Mouse (Mus musculus) heart, adult 2 months (tissue): ENCODE data around the gene Gan. TPM values are rescaled to one million over a fixed set of nuclear protein-coding genes. Genes with fewer than 3 reads are reported as not detected.
A peak's percentile ranks its signal among the peaks of the same experiment; 100 is the strongest.

Experiments
- DNase-seq, 2 experiments: peaks; one replicate each; pipeline ENCODE4 v3.0.0; 2021
- H3K27ac ChIP-seq: fragments of 200-600 bp; 2 replicates; pipeline ENCODE4 v1.8.1; 2022
- H3K27me3 ChIP-seq: fragments of 200-500 bp; 2 replicates; pipeline ENCODE4 v1.6.1; 2012; ENCODE audit warnings: mild to moderate bottlenecking, low read length, inconsistent platforms, mixed read lengths; ENCODE audit not compliant: control insufficient read depth, insufficient read depth
- H3K36me3 ChIP-seq: fragments of 200-500 bp; 2 replicates; pipeline ENCODE4 v1.6.1; 2012; ENCODE audit warnings: low read length, inconsistent platforms; ENCODE audit not compliant: control insufficient read depth, insufficient read depth
- H3K4me1 ChIP-seq: fragments of 200-500 bp; 2 replicates; pipeline ENCODE4 v1.6.1; 2011; ENCODE audit warnings: low read length; ENCODE audit not compliant: control insufficient read depth, insufficient read depth
- H3K4me3 ChIP-seq: fragments of 200-600 bp; 2 replicates; pipeline ENCODE4 v1.8.1; 2022
- H3K79me2 ChIP-seq: fragments of 200-500 bp; replicated peaks from 2 replicates; pipeline ENCODE4 v1.6.1; 2012; ENCODE audit warnings: mild to moderate bottlenecking, inconsistent platforms, low read length, moderate library complexity, mixed read lengths; ENCODE audit not compliant: control insufficient read depth, insufficient read depth
- H3K9ac ChIP-seq: fragments of 200-500 bp; 2 replicates; pipeline ENCODE4 v1.6.1; 2012; ENCODE audit warnings: low read depth, mild to moderate bottlenecking, control low read depth, inconsistent platforms, low read length, mixed read lengths
- CTCF ChIP-seq: fragments of 200-600 bp; IDR thresholded peaks from 2 replicates; pipeline ENCODE4 v1.8.1; 2022; ENCODE audit warnings: antibody characterized with exemption, mild to moderate bottlenecking, moderate library complexity
- EP300 ChIP-seq: fragments of 200-500 bp; IDR thresholded peaks from 2 replicates; pipeline ENCODE4 v1.6.1; 2011; ENCODE audit warnings: low read depth, low read length, control low read depth; ENCODE audit not compliant: insufficient read depth
- POLR2A ChIP-seq: fragments of 200-500 bp; IDR thresholded peaks from 2 replicates; pipeline ENCODE4 v1.6.1; 2011; ENCODE audit warnings: mild to moderate bottlenecking, low read depth, low read length, control low read depth; ENCODE audit not compliant: insufficient read depth
- WGBS: fragments of 180-500 bp; shearing (Covaris S2); methylation state at CpG from one replicate; pipeline ENCODE4 v1.1.7; 2018; 5-methylcytosine and 5-hydroxymethylcytosine counted together
- intact Hi-C: fragments of 180-260 bp; cut with DNase I; formaldehyde crosslinking; loops from one replicate; pipeline ENCODE4 v1.15.1; 2025
- polyA plus RNA-seq: library from polyadenylated mRNA; depleted of rRNA; stranded (reverse); fragments of >200 nt; gene quantifications from 2 replicates; pipeline ENCODE4 v1.2.3, GENCODE M21; 2012
- total RNA-seq, 2 experiments: library from RNA; stranded (reverse); gene quantifications; 2 replicates each; pipeline ENCODE4 v1.2.3; 2021

Gan gene
- total and polyA plus RNA-seq, 3 experiments = 1.7 to 5.2 (median 4.2) TPM

DNA sequence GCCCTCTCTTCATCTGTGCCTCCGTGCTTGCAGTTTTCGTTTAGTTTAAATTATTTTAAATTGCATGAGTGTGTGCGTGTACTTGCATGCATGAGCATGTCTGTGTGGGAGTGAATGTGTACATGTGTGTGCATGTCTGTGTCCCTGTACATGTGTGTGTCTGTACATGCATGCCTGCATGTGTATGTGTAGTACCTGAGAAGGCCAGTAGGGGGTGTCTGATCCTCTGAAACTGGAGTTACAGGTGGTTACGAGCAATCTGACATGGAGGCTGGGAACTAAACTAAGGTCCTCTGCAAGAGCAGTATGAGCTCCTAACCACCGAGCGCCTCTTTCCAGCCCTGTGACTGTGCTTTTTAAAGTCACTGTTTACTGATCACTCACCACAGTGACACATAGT, 9.4 kb upstream of the Gan start:
- TF ChIP-seq CTCF (peak; percentile 45), EP300 (no peak), POLR2A (no peak)
- no peak overlapping the region for H3K4me3 ChIP-seq
- 96% methylated on average over 6 of the region's 6 CpGs for WGBS

DNA sequence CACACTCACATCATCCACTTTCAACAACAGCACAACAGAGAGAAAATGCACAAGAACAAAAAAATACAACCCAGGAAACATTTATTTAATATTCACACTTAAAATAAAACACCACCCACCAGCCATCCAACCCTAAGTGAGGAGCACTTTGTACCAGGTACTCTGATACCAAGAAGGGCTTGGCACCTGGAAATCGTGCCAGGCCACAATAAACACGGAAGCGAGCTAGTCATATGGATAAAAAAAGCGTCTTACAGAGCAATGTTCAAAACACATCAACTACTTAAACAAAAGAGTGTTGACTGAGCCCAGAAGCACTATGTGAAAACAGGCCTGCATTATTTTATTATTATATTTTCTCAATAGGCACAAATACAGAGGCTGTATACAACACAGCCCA, 1.8 kb upstream of the Gan start:
- Histone ChIP-seq H3K27me3 (no peaks in the 10 kb centered on the region), H3K4me1 (peaks cover 5% of the 10 kb centered on the region), H3K9ac (no peak overlapping the region), H3K36me3 (no peaks in the 10 kb centered on the region), H3K4me3 (no peak overlapping the region), H3K79me2 (no peaks in the 10 kb centered on the region), H3K27ac (no peak overlapping the region)
- TF ChIP-seq EP300 (no peak), CTCF (no peak), POLR2A (no peak)
- no peak for DNase-seq
- WGBS = 86% methylated on average over 4 of the region's 4 CpGs
- intact Hi-C loops = loop anchor here (5.0 kb wide), 2 partner anchors 179 to 234 kb away; partner anchors contain the start of genes 1700030J22Rik, Cenpn and Cmc2

More for the DNA sequence above, 9.4 kb upstream of the Gan start:
- H3K27ac ChIP-seq = no peak overlapping the region
- H3K9ac ChIP-seq = no peak overlapping the region
- H3K4me1 ChIP-seq = no peaks in the 10 kb centered on the region
- no peak for DNase-seq
- no peaks in the 10 kb centered on the region for H3K27me3 ChIP-seq
- no peaks in the 10 kb centered on the region for H3K79me2 ChIP-seq
- no peaks in the 10 kb centered on the region for H3K36me3 ChIP-seq
- intact Hi-C loops = no loop called here

DNA sequence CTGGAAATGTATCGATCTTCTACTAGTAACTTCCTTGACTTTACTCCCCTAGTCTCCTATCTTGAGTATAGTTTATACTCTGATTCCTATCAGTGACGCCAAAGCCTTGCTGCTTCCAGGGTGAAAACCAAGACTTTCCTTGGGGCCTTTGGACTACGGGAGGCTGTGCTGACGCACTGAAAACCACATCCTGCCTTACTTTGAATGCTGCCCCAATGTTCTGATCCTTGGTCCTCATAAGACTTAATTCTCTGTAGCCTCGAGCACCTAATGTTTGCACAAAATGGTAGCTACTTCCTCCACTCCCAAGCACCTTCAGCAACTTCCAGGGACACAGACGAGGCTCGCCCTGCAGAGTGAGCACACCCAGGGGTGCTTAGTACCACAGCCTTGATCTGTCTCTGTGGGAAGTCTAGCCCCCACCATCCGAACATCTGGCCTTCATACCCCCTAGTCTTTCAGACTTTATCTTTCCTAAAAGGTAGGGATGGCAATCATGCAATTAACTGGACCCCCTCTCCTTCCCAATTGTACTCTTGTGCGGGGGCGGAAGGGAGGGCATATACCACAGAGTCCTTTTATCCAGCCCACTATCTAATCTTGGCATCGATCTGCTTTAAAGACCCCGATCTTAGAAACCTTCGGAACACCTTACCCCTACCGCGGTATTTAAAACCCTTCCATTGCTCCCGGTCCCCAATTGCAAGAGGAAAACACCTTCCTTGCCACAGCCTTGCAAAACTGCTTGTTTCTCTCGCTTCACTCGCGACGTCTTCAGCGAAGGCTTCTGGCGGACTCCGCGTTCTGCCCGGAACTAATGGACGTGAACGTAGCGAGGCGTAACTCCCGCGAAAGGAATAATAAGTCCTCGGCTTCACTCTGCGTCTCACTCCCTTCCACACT, 818 bp upstream of the Gan start:
- intact Hi-C loops = loop anchor here (5.0 kb wide), 2 partner anchors 180 to 235 kb away; partner anchors contain the start of genes 1700030J22Rik, Cenpn and Cmc2
- Histone ChIP-seq H3K27ac (peak overlapping the region; percentile 85), H3K79me2 (peaks cover 2% of the 10 kb centered on the region; the same call in 1 of the 2 replicates)

DNA sequence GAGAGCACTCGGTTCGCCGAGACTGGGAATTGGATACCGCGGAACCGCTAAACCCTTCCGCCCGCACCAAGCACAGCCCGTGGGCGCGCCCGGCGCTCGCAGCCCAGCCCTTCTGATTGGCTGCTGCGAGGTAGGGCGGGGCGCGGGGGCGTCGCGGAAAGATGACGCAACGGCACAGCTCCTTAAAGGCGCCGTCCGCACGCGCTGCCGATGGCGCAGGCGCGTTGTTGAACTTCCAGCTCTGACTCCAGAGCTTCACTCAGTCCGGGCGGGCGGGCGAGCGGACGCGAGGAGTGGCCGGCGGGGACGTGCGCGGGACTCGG, 205 bp upstream of the Gan start:
- intact Hi-C loops = loop anchor here (2.0 to 5.0 kb wide), 3 partner anchors 41 to 235 kb away; partner anchors contain the start of genes 1700030J22Rik, Cenpn and Cmc2
- TF ChIP-seq POLR2A (peak; percentile 90), EP300 (0 out of 2 replicates have a peak, but pooled peaks have one; percentile 43), CTCF (no peak)

More for the DNA sequence above, 818 bp upstream of the Gan start:
- H3K27me3 ChIP-seq = no peaks in the 10 kb centered on the region
- H3K4me3 ChIP-seq = peak overlapping the region; percentile 99
- peak overlapping the region; percentile 61 for H3K9ac ChIP-seq
- TF ChIP-seq EP300 (no peak), CTCF (no peak), POLR2A (no peak)
- WGBS = 8% methylated on average over 33 of the region's 33 CpGs
- DNase-seq = no peak
- peaks cover 5% of the 10 kb centered on the region for H3K4me1 ChIP-seq
- no peaks in the 10 kb centered on the region for H3K36me3 ChIP-seq

DNA sequence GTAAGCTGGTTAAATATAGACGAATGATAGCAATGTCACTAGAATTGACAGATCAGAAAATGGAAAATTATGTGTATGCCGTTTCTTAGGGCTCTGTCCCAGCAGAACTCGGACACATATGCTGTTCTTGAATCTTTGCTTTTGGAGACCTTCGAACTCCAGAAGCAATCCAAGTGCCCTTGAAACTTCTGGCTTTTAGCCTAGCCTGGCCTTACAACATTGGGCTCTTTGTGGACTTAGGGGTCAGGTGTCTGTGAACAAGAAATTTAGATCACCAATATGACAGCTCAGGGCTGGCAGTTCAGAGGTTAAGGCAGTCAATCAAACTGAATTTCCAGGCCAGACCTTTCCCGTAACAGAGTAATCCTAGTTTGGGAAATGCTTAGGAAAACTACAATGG, 1.1 kb downstream of the Gan start:
- TF ChIP-seq CTCF (no peak), POLR2A (no peak), EP300 (no peak)
- Histone ChIP-seq H3K9ac (no peak overlapping the region), H3K79me2 (peaks cover 2% of the 10 kb centered on the region), H3K36me3 (no peaks in the 10 kb centered on the region), H3K4me1 (peaks cover 5% of the 10 kb centered on the region), H3K4me3 (no peak overlapping the region; the same call in 1 of the 2 replicates), H3K27ac (no peak overlapping the region), H3K27me3 (no peaks in the 10 kb centered on the region)
- intact Hi-C loops = loop anchor here (2.0 to 5.0 kb wide), 3 partner anchors 40 to 237 kb away; partner anchors contain the start of genes 1700030J22Rik, Cenpn and Cmc2
- WGBS = 58% methylated on average over 5 of the region's 5 CpGs
- no peak for DNase-seq

More for the DNA sequence above, 205 bp upstream of the Gan start:
- Histone ChIP-seq H3K4me3 (peak overlapping the region; percentile 99), H3K9ac (peak overlapping the region; percentile 73), H3K79me2 (peaks cover 2% of the 10 kb centered on the region; the same call in 1 of the 2 replicates), H3K27me3 (no peaks in the 10 kb centered on the region), H3K36me3 (no peaks in the 10 kb centered on the region), H3K4me1 (peaks cover 5% of the 10 kb centered on the region), H3K27ac (peak overlapping the region; percentile 85)
- under 1% methylated on average over 43 of the region's 45 CpGs for WGBS
- DNase-seq = peak; percentile 98 to 99

DNA sequence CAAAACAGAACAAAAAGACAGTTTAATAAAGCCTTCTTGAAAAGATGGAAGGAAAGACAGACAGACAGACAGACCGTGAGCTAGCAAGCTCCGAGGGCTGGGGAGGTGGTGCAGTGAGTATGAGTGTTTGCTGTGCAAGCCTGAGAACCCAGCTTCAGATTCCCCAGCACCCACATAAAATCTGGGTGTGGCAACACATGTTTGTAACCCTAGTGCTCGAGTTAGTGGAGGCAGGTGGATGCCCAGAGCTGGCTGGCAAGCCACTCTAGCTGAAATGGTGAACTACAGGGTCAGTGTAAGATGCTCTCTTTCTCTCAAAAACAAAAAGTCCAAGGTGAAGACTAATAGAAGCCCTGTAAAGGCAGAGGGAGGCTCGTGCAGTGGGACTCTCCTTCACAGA, 7.0 kb downstream of the Gan start:
- intact Hi-C loops = no loop called here
- peaks cover 3% of the 10 kb centered on the region for H3K79me2 ChIP-seq
- TF ChIP-seq POLR2A = no peak
- TF ChIP-seq CTCF = no peak
- TF ChIP-seq EP300 = no peak

More for the DNA sequence above, 7.0 kb downstream of the Gan start:
- H3K27ac ChIP-seq = no peak overlapping the region
- no peak overlapping the region for H3K4me3 ChIP-seq
- WGBS = 92% methylated on average over 4 of the region's 4 CpGs
- no peak for DNase-seq
- H3K36me3 ChIP-seq = no peaks in the 10 kb centered on the region
- no peaks in the 10 kb centered on the region; the same call in 1 of the 2 replicates for H3K4me1 ChIP-seq
- no peaks in the 10 kb centered on the region for H3K27me3 ChIP-seq
- no peak overlapping the region for H3K9ac ChIP-seq
